Mouse (Mus musculus) frontal cortex, adult (tissue): ENCODE data around the gene Iqcf3.

ENCODE experiments used
- ATAC-seq: cut with Nextera tagmentation; 2 replicates; pipeline ENCODE4 v1.9.2; 2017; ENCODE audit warnings: mild to moderate bottlenecking, moderate library complexity, mixed read lengths; ENCODE audit not compliant: low TSS enrichment

Gene Iqcf3

DNA sequence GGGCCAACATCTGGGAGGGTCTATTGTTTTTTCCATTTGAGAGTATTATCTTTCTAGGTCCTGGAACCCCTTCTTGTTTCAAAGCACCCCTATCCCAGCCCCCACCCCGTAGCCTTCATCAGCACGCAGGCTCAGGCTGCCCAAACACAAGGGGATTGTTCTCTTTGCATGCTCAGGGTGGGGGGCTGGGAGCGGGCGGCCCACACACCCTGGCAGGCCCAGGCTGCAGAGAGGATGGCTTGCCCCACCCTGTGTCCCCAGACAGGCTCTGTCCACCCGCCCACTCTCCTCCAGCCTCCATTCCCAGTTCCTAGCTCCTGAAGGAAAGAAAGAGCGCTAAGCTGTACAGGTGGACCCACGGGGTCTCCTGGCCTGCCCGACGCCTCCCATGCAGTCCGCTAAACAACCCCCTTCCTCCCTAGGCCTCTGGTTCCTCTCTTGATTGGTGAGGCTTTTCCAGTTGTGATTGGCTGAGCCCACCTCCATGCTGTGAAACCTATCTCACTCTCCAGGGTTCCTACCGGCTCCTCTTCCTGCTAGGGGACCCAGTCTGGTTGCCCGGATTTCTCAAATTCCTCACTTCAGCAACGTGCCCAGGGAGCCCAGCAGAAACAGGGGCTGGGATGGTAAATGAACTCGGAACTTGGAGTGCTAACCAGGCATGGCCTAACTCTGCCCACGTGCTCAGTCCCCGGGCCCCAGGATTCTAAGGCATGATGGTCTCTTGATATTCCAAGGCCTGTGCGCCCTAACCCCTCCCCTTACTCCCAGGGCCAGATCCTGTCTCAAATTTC is 106.3 kb downstream of the Iqcf3 start:
- ATAC-seq = peak; percentile 38

DNA sequence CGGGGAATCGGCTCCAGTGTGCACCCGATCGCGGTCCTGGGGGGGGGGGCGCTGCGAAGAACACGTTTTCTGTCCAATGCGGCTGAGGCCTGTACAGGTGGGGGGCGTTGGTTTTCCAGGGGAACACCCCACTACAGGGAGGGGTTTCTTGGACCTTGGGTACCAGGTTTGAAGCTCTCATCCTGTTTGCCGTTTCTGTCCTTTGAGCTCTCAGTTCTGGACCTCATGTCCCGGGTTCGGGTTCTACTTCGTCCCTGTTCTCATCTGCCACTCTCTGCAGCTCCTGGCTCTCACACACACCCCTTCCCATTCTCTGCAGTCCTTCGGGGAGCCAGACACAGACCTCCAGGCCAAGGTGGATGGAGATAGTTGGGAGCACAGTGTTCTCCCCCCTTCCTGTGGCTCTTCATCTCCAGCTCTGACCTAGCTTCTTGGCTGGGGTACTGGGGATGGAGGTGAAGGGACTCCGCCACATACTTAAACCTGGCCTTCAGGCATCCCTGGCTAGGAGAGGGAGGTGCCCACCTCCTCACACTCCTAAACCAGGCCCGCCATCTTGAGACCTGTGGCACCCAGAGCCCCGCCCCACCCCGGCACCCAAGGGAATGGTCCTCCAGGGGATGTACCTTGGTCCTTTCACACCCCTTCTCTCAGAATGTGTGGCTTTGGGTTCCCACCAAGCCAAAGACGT is 107.2 kb downstream of the Iqcf3 start:
- peak; percentile 5; the same call in 1 of the 2 replicates for ATAC-seq

DNA sequence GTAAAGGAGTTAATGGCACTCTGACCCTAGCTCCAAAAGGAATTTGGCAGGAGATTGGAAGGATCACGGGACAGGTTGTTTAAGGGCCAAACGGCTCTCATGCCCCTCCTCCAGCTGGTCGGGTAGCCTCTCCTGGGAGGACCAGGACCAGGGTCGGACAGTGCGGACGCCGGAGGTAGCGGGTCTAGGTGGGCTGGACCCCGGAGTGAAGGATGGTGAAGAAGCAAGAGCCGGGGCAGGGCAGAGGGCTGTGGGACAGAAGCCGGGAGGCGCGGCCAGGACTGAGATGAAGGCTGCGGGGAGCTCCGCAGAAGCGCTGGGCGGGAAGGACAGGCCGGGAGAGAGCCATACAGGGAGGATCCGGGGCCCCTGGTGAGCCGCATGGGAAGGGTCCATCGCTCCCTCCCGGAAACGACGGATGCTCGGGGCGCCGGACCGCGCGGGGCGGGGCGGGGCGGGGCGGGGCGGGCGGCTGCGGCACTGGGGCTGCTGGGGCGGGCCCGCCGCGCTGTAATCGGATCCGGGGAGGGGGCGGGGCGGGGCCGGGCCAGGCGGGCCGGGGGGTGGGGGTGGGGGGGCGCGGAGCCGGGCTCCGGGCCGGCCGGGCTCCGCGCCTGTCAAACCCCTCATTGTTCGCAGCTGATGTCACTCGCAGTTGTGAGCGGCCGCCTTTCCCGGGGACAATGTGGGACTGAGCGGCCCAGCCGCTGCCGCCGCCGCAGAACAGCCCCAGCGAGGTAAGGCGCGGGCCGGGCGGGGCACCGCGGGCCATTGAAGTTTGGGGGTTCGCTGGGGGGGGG is 108.0 kb downstream of the Iqcf3 start, which contains the start of gene Pcbp4:
Pcbp4 (plus strand) TSS at position 21 of the 800 bp plus-strand sequence.
- ATAC-seq = peak; percentile 13; the same call in 1 of the 2 replicates
